Mouse (Mus musculus) left cerebral cortex, postnatal 25 days (tissue): ENCODE results near the gene Esrrg. TPM values are rescaled to one million over a fixed set of nuclear protein-coding genes. Genes with fewer than 3 reads are reported as not detected.

Source experiments
- DNase-seq, 2 experiments: peaks; one replicate each; pipeline ENCODE4 v3.0.0; 2022; ENCODE audit warnings: low spot score in 2 of 2, mixed read lengths in 1 of 2
- intact Hi-C: fragments of 180-260 bp; cut with DNase I; formaldehyde crosslinking; loops from one replicate; pipeline ENCODE4 v1.15.1; 2025
- total RNA-seq, 2 experiments: library from RNA; stranded (reverse); gene quantifications; 2 replicates each; pipeline ENCODE4 v1.2.3; 2021

The Esrrg gene
- total RNA-seq, 2 experiments from 2014 or later: 24.8 to 27.3 TPM

DNA sequence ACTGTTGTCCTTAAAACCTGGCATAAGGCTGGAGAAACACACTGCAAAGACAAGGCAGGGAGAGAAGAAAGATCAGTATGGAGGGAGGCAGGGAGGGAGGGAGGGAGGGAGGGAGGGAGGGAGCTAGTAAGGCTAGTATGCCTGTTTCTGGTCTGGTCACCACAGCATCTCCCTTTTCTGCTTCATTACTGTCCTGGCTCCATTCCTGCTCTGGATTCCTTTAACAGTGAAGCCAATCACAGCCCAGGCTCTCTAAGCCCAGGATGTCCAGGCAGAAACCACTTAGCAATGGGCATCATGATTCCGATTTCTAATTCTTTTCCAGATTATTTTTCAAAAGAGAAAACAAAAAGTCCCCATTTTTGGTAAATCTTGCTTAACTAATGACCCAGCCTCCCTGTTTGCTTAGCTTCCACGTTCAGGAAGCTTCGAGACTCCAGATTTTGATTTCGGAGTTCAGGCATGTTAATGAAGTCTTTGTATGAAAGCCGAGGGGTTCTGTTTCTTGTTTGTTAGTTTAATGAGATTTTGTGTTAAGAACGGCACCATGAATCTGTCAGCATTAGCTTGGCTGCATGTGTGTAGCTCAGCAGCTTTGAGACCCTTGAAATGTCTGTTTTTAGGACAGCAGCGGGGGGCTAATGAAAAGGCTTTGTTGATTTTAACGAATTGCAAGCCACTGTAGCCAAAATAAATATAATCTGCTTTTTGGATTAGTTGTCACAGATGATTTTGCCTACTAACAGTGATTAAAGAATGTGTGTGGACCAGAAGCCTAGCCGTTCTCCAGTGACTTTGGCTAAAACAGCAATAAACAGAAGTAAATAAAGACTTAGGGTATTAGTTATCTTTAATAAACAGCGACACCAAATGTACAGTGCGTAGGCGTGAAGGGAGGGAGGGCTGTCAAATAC, 199.1 kb downstream of the Esrrg start:
- intact Hi-C loops: no loop called here
- DNase-seq: no peak

- intact Hi-C loops: no loop called here
- no peak for DNase-seq
Observed at GRCm38 (mm10) chr1:187808391-187808922, 199.9 kb downstream of the Esrrg start.

- intact Hi-C loops: no loop called here
- no peak for DNase-seq
Observed at GRCm38 (mm10) chr1:187809546-187809945, 201.0 kb downstream of the Esrrg start.

DNA sequence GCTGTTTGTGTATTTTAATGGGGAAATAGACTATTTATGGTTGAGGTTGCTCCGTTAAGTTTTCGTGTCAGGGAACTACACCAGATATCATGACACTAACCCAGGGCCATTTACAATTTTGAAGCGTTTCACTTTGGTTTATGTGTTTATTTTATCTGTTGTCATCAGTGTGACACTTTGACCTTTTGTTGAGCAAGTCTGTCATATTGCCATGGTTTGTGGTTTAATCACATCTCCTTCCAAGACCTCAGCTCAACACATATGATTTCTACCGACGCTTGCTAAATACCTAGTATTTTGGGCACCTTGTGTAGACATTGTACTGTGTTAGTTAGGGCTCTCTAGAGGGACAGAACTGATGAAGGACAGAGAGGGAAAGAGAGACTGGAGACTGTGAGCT, 210.8 kb downstream of the Esrrg start:
- DNase-seq: no peak
- intact Hi-C loops: no loop called here

DNA sequence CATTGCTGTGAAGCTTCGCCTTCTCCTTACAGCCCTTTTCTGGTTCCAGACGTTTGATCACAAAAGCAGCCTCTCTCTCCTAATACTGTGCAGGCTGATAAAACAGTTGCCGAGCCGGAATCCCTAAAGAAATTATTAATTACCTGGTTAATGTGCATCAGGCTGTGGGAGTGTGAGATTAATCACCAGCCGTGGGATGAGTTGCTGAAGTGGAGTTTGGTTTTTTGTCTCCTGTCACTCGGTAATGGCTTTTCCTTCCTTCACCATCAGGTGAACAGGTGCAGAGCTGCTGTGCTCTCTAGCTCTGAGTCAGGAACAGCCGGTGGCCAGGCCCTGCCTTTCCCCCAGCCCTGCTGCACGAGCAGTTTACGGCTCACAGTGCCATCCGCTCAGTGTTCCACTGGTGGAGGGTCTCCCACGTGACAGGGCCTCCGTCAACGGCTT, 212.8 kb downstream of the Esrrg start:
- intact Hi-C loops: no loop called here
- no peak for DNase-seq

GRCm38 (mm10) chr1:187823351-187823750, 214.8 kb downstream of the Esrrg start:
- intact Hi-C loops: no loop called here
- no peak for DNase-seq

DNA sequence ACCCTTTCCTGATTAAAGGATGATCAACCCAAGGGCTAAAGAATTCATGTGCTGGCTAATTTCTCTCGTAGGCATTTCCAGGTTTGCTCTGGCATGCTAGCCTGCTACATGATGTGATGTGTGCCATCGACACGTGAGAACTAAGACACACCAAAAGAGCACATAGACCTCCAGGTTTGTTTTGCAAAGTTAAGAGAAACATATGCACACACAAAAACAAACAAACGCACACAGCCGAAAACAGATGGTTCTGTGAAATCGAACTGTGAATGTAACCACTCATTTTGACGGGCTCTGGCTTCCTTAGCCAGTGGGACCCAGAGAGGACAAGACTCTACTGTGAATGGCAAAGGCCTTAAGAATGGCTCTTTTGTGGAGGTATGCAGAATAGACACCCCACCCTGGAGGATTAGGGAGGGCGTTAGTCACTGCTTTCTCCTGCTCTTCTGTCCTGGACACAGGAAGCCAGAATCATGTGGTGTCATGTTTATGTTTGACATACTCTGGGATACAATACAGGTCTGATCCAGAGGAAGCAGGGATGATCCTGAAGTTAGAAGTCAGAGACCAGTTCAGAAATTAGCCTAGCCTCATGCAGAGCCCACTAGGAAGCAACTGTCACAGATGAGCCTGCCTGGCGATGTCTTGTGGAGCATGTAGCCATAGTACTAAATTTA, 217.0 kb downstream of the Esrrg start:
- DNase-seq: no peak
- intact Hi-C loops: no loop called here

- no peak for DNase-seq
- intact Hi-C loops: no loop called here
Observed at GRCm38 (mm10) chr1:187826140-187826539, 217.5 kb downstream of the Esrrg start.

DNA sequence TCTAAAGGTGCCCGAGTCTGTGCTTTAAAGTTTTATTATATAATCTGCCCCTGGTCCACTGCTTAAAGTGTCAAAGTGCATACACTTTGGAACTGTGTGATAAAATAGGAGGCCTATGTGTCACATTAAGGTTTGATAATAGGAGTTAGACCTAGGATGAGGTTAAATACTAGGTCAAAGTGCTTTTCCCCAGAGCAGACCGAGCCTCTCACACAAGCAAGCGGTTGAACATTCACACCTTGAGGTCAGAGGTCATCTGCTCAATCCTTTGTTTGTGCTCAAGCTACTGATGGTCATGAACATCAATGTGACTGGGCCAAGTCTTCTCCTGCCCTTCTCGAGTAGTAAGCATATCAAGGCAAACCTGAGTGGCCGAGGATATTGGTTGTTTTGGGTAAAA, 218.3 kb downstream of the Esrrg start:
- intact Hi-C loops: no loop called here
- no peak for DNase-seq

GRCm38 (mm10) chr1:187830937-187831336, 222.3 kb downstream of the Esrrg start:
- intact Hi-C loops: no loop called here
- no peak for DNase-seq

DNA sequence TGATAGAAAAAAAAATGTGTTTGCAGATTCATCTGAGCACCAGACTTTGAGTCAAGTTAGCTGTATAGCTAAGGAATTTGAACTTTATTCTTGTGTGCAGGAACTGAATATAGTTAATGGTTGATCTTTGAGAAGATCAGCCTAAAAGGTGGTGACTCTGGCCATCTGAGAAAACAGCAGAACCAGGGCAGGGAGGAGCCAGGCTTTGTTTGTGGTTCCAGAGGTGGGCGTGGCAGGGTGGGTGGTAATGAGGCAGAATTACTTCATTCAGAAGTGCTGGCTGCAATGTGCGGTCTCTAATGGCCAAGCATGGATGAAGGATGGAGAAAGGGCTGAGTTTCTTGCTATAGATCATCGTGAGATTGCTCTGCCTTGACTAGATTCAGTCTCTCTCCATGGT, 224.3 kb downstream of the Esrrg start:
- no peak for DNase-seq
- intact Hi-C loops: no loop called here

- intact Hi-C loops: loop anchor here (2.0 kb wide), 1 partner anchor 50 kb away; no protein-coding TSS in a partner anchor
Observed at GRCm38 (mm10) chr1:187834576-187834975, 226.0 kb downstream of the Esrrg start.

GRCm38 (mm10) chr1:187836384-187836783, 227.8 kb downstream of the Esrrg start:
- no peak for DNase-seq
- intact Hi-C loops: no loop called here

More at GRCm38 (mm10) chr1:187834576-187834975, 226.0 kb downstream of the Esrrg start:
- peak in 1 of 2 experiments; percentile 72 for DNase-seq

- peak in 1 of 2 experiments; percentile 66 for DNase-seq
- intact Hi-C loops: no loop called here
Observed at GRCm38 (mm10) chr1:187836876-187837275, 228.3 kb downstream of the Esrrg start.

DNA sequence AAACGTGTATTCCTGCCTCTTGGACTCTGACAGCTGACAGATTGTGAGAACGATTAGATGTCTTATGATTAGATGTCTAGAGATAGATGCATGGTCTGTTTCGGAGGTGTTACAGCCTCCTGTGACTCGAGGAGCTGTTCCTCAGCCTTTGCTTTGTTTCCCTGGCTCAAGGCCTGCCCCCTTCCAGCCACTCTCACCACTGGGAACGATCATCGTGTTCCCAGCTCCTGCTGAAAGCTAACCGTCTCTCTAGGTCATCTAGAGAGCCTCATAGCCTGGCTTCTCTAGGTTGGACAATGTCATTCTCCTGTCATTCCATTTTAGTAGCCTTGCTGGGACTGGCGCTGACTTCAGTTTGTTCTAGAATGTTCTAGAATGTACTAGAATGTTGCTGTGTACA, 233.0 kb downstream of the Esrrg start:
- intact Hi-C loops: no loop called here
- no peak for DNase-seq

DNA sequence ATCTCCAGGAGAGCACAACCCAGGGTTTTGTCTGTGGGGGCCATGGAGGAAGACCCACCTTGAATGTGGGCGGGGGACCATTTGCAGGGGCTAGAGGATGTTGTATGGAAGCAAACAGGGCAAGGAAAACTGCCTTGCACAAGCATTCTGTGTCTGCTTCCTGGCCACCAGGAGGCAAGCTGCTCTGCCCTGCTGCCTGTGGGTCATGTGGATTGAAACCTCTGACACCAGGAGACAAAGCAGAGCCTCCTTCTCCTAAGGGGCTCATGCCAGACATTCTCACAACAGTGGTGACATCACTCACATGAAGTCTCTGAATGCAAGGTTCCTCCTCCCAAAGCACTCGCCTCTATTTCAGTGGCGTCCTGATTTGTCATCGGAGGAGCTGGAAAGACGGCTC, 234.1 kb downstream of the Esrrg start:
- intact Hi-C loops: no loop called here
- no peak for DNase-seq

GRCm38 (mm10) chr1:187854148-187854547, 245.6 kb downstream of the Esrrg start:
- DNase-seq: no peak
- intact Hi-C loops: no loop called here

GRCm38 (mm10) chr1:187862339-187862738, 253.7 kb downstream of the Esrrg start:
- no peak for DNase-seq
- intact Hi-C loops: no loop called here

GRCm38 (mm10) chr1:187868427-187868826, 259.8 kb downstream of the Esrrg start:
- intact Hi-C loops: no loop called here
- DNase-seq: no peak

DNA sequence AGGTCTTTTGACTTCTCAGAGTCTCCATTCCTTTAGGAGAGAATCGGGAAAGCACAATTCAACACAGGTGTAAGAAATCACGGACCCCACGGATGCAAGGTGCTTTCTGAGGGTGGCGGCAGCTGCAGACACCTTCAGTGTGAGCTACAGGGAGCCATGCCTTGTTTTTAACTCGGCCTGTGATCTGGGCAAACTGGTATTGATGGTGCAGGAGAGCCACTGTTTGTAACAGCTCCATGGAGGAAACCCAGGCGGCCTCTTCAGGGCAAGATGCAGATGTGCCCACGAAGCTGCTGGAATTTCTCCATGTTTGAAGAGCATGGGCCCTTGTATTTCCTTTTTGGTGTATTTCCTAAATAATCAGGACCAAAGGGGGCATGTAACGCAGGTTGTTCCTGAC, 263.6 kb downstream of the Esrrg start:
- no peak for DNase-seq
- intact Hi-C loops: no loop called here

- DNase-seq: no peak
- intact Hi-C loops: no loop called here
Observed at GRCm38 (mm10) chr1:187872744-187873143, 264.2 kb downstream of the Esrrg start.
